Mouse (Mus musculus) Muller cell, postnatal 12 days (primary cell): ENCODE results near the gene Retnla.
"Not testable (repeated sequence)": the region's sequence is repeated elsewhere in the genome, so short reads cannot be mapped to it uniquely, and the experiment has no call there.

ENCODE experiments used
- DNase-seq: peaks from one replicate; pipeline ENCODE4 v3.0.0-alpha.2; 2015; ENCODE audit errors: inconsistent ontology term

The Retnla gene

GRCm38 (mm10) chr16:48842266-48842665 is at the start of gene Retnla:
TSS of gene Retnla (plus strand) at chr16:48842551.
- no peak for DNase-seq

- DNase-seq: no peak
Observed at GRCm38 (mm10) chr16:48798285-48798684, 44.1 kb upstream of the Retnla start.

- DNase-seq: no peak
Observed at GRCm38 (mm10) chr16:48799470-48799869, 42.9 kb upstream of the Retnla start.

- no peak for DNase-seq
Observed at GRCm38 (mm10) chr16:48800906-48801305, 41.4 kb upstream of the Retnla start.

- DNase-seq: no peak
Observed at GRCm38 (mm10) chr16:48805412-48805811, 36.9 kb upstream of the Retnla start.

- DNase-seq: no peak
Observed at GRCm38 (mm10) chr16:48806521-48806920, 35.8 kb upstream of the Retnla start.

- DNase-seq: no peak
Observed at GRCm38 (mm10) chr16:48809374-48809773, 33.0 kb upstream of the Retnla start.

- no peak for DNase-seq
Observed at GRCm38 (mm10) chr16:48811881-48812436, 30.4 kb upstream of the Retnla start.

GRCm38 (mm10) chr16:48816695-48817094 is 25.7 kb upstream of the Retnla start, which contains the start of gene Retnlb:
TSS of gene Retnlb (plus strand) at chr16:48816856.
- DNase-seq: no peak

- DNase-seq: no peak
Observed at GRCm38 (mm10) chr16:48818524-48818923, 23.8 kb upstream of the Retnla start.

- DNase-seq: no peak
Observed at GRCm38 (mm10) chr16:48826474-48826873, 15.9 kb upstream of the Retnla start.

- no peak for DNase-seq
Observed at GRCm38 (mm10) chr16:48827625-48828024, 14.7 kb upstream of the Retnla start.

- no peak for DNase-seq
Observed at GRCm38 (mm10) chr16:48829060-48829459, 13.3 kb upstream of the Retnla start.

- DNase-seq: no peak
Observed at GRCm38 (mm10) chr16:48832055-48832454, 10.3 kb upstream of the Retnla start.

- not testable (repeated sequence) for DNase-seq
Observed at GRCm38 (mm10) chr16:48833626-48834025, 8.7 kb upstream of the Retnla start.

- no peak for DNase-seq
Observed at GRCm38 (mm10) chr16:48843671-48844386, 1.5 kb downstream of the Retnla start.

GRCm38 (mm10) chr16:48865004-48865403 is 22.7 kb downstream of the Retnla start:
- not testable (repeated sequence) for DNase-seq

- no peak for DNase-seq
Observed at GRCm38 (mm10) chr16:48867690-48868089, 25.3 kb downstream of the Retnla start.

- no peak for DNase-seq
Observed at GRCm38 (mm10) chr16:48868663-48869062, 26.3 kb downstream of the Retnla start.

GRCm38 (mm10) chr16:48869671-48870070 is 27.3 kb downstream of the Retnla start:
- DNase-seq: no peak

- no peak for DNase-seq
Observed at GRCm38 (mm10) chr16:48871754-48872153, 29.4 kb downstream of the Retnla start.

- no peak for DNase-seq
Observed at GRCm38 (mm10) chr16:48872321-48872720, 30.0 kb downstream of the Retnla start, which contains the start of gene Retnlg. TSS of gene Retnlg (plus strand) at chr16:48872621.

- no peak for DNase-seq
Observed at GRCm38 (mm10) chr16:48890733-48891132, 48.4 kb downstream of the Retnla start.
